Mouse (Mus musculus) 416B (cell line): ENCODE results near the gene Hlx.

Experiments used
- DNase-seq: peaks from one replicate; pipeline ENCODE4 v3.0.0; 2011; ENCODE audit warnings: low read depth

Gene Hlx

GRCm38 (mm10) chr1:184716117-184716516, 16.3 kb downstream of the Hlx start:
- DNase-seq, result no peak

DNA sequence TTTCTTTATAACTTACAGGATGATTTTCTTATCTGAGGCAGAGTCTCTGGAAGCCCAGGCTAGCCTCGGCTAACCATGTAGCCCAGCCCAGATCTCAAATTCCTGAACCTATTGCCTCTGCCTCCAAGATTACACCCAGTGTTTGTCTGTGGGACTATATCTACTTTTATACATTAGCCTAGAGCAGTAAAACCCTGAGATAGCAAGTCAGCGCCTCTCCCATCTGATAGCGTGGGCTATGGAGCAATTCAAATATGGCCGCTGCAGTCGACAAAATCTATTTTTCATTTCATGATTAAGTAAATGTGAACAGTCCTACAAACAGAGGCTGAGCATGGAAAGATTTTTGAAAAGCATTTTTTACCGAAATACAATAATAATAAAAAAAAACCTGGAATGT, 16.7 kb downstream of the Hlx start:
- DNase-seq, result no peak

GRCm38 (mm10) chr1:184714515-184714914, 17.9 kb downstream of the Hlx start:
- DNase-seq, result no peak

- no peak for DNase-seq
Observed at GRCm38 (mm10) chr1:184713716-184714115, 18.7 kb downstream of the Hlx start.

- no peak for DNase-seq
Observed at GRCm38 (mm10) chr1:184707532-184708248, 24.7 kb downstream of the Hlx start.

GRCm38 (mm10) chr1:184704901-184705300, 27.5 kb downstream of the Hlx start:
- no peak for DNase-seq

DNA sequence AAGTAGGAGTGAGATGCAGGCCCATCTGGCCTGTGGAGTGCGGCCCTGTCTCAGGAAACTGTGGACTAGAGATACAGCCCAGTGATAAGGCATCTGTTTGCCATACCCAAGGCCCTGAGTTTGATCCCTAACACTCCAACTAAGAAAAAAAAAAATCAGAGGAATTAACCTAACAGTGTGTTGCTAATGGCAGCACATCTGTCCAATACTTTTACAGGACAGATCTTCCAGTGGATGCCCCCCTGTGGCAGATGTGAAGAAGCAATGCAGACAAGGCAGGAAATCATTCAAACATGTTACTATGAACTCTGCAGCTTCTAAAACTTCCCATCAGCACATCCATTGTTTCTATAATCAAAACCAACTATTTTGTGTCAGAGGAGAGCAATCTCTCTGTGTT, 33.1 kb downstream of the Hlx start:
- peak; percentile 51 for DNase-seq

GRCm38 (mm10) chr1:184695451-184695850, 37.0 kb downstream of the Hlx start:
- DNase-seq, result peak; percentile 69

DNA sequence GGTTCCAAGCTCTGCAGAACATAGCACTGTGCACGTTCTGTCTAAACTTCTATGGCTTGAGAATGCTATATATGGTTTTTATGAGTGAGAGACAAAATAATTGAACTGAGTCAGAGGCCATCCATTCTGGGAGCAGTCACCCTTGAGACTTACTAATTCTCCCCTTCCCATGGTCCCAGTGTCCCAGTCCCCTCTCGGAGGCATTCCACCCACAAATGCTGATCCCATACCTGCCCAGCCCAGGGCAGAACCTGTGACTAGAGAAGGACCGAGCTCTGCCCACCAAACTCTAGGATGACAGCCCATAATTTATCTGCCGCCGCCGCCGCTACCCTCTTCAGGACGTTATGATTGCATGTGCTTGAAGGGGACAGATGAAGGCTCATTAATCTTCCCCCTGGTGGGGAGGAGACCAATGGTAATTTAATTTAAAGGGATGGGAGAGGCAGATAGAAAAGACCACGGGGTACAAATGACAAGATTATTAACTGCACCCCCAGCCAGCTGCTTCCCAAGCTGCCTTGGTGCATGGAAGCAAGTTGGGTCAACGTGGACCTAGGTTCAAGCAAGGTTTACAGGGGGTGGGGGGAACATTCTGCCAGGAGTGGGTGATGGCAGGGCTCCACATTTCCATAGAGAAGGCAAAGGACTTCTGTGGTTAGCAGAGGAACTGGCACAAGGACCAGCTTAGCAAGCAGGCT, 40.1 kb downstream of the Hlx start:
- DNase-seq, result no peak

GRCm38 (mm10) chr1:184691240-184691639, 41.2 kb downstream of the Hlx start:
- no peak for DNase-seq

DNA sequence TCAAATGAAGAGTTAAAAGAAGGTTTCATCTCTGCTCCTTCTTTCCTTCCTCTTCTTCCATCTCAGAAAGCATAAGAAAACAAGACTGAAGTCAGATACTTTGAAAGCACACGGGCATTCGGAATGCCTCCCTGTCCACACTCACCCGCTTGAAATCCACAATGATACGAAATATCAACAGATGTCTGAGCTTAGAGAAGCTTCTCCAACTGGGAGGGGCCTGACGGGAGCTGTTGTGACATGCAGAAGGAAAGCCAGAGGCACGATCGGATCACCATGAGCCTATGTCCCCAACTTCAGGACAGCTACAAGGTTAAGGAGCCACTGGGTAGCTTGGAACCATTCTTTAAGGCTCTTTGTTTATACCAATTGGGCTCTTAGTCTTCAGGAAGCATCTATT, 44.4 kb downstream of the Hlx start:
- no peak for DNase-seq

GRCm38 (mm10) chr1:184687512-184687911, 44.9 kb downstream of the Hlx start:
- no peak for DNase-seq

DNA sequence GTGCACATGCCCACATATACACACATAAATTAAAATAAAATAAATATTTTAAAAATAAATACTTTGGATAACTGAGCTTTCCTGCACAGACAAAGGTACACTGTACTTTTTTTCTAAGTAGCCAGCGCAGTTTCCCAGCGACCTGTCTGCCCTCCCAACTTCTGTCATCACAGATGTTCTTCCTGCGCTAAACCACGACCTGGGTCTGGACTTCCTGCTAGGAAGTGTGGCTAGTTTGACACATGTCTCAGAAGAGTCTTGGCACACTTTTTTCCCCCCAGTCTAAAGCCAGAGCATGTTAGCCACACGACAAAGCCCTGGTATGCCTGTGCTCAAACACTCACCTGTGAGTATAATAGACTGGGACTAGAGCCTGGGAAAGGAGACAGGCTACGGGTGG, 48.9 kb downstream of the Hlx start:
- DNase-seq, result peak; percentile 90

DNA sequence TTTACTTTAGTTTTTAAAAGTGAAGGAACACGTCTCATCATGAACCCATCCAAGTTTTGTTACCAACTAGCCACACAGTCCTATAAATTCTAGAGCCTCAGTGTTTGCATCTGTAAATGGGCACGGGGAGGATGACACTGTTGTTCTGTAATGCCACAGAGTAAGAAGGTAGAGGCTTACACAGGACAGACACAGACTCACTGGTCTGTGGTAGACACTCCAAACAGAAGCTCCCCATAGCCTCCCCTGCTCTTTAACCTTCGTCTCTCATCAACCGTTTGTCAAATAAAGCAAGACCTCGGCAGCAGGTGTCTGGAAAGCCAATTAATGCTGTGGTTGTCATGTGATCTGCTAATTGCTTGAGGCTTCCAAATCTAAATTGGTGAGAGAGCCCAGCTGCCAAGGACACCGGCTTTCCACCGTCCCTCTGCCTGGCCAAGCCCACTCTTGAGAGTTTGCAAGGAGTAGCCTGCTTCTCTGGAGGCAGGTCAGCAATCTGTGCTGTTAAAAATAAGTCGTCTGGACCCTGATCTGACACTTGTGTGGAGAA, 52.9 kb downstream of the Hlx start:
- no peak for DNase-seq

DNA sequence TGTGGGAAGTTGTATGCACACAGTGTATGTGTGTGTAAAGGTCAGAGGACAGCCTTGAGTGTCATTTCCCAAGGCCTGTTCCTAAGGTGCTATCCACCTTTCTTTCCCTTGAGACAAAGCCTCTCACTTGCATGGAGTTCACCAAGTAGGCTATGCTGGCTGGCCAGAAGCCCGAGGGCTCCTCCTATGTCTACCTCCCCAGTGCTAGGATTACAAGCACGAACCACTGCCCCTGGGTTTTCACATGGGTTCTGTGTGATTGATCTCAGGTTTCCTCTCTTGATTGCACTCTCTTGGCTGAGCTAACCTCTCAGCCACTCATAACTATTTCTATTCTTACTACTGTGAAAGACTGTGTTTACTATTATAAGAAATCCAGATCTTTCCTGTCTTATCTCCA, 54.8 kb downstream of the Hlx start:
- DNase-seq, result no peak
